Mouse (Mus musculus) Patski (cell line): Measurements from ENCODE around the gene Spdef. TPM values are rescaled to one million over a fixed set of nuclear protein-coding genes. Genes with fewer than 3 reads are reported as not detected.

ENCODE experiments used
- ATAC-seq: fragments of 100-300 bp; one replicate; pipeline ENCODE4 v1.8.0; 2021
- CTCF ChIA-PET: fragments of 350-600 bp; sonication (Branson Sonifier 250); formaldehyde crosslinking; loops from one replicate; lab custom pipeline; 2022; ENCODE audit warnings: inconsistent platforms; lab: Charles Lee
- POLR2A ChIA-PET: fragments of 350-600 bp; sonication (Branson Sonifier 250); formaldehyde crosslinking; loops from one replicate; lab custom pipeline; 2022; ENCODE audit warnings: antibody characterized with exemption, inconsistent platforms; lab: Charles Lee
- DNase-seq: peaks from one replicate; pipeline ENCODE4 v3.0.0-alpha.2; 2011; ENCODE audit warnings: low read depth, low spot score
- H3K27me3 ChIP-seq: fragments of 371-371 bp; one replicate; pipeline ENCODE4 v1.5.1; 2021
- CTCF ChIP-seq: fragments of 100-300 bp; IDR thresholded peaks from one replicate; pipeline ENCODE4 v1.5.1; 2021
- in situ Hi-C: fragments of 300-500 bp; cut with MboI; formaldehyde crosslinking; loops from 3 replicates; pipeline ENCODE4 v1.11.1; 2018; ENCODE audit warnings: low pct_unique_long_range_greater_than_20kb, mixed read lengths
- polyA plus RNA-seq: library from polyadenylated mRNA; unstranded; gene quantifications from one replicate; pipeline ENCODE4 v1.2.3, GENCODE M21; 2021

Spdef gene
- not detected for polyA plus RNA-seq

- DNase-seq (no peak), ATAC-seq (no peak)
- no peak for TF ChIP-seq CTCF
- ChIA-PET POLR2A (interaction anchor here (1.0 kb wide), 1 partner anchor 19 kb away, joined by 3 read pairs; no protein-coding TSS in a partner anchor), CTCF (no interaction called here)
- in situ Hi-C loops: no loop called here
- peaks cover 29% of the 10 kb centered on the region for H3K27me3 ChIP-seq
These were observed at the start of gene Spdef for GRCm38 (mm10) chr17:27728770-27729169. Spdef (minus strand) TSS chr17:27728955.

- ChIA-PET POLR2A (interaction anchor here (1.7 kb wide), 1 partner anchor 42 kb away, joined by 4 read pairs; the partner anchor contains the start of gene D17Wsu92e), CTCF (interaction anchor here (1.2 to 2.5 kb wide), 3 partner anchors 8 to 33 kb away, joined by 3 to 8 read pairs (median 4); no protein-coding TSS in a partner anchor)
- in situ Hi-C loops: no loop called here
- TF ChIP-seq CTCF: no peak
- H3K27me3 ChIP-seq: no peaks in the 10 kb centered on the region
- DNase-seq (no peak), ATAC-seq (no peak)
These were observed 49.1 kb upstream of the Spdef start for GRCm38 (mm10) chr17:27777823-27778222.

GRCm38 (mm10) chr17:27774198-27774597, 45.4 kb upstream of the Spdef start:
- CTCF ChIA-PET: interaction anchor here (1.8 kb wide), 1 partner anchor 12 kb away, joined by 4 read pairs; no protein-coding TSS in a partner anchor
- POLR2A ChIA-PET: no interaction called here
- DNase-seq (no peak), ATAC-seq (no peak)
- no peak for TF ChIP-seq CTCF
- no peaks in the 10 kb centered on the region for H3K27me3 ChIP-seq
- in situ Hi-C loops: no loop called here

GRCm38 (mm10) chr17:27771616-27772015, 42.9 kb upstream of the Spdef start:
- ChIA-PET POLR2A (no interaction called here), CTCF (interaction anchor here (0.7 kb wide), 1 partner anchor 15 kb away, joined by 3 read pairs; no protein-coding TSS in a partner anchor)
- H3K27me3 ChIP-seq: no peaks in the 10 kb centered on the region
- DNase-seq (no peak), ATAC-seq (no peak)
- no peak for TF ChIP-seq CTCF
- in situ Hi-C loops: no loop called here

- DNase-seq: no peak
- TF ChIP-seq CTCF: peak; percentile 86
- H3K27me3 ChIP-seq: no peaks in the 10 kb centered on the region
- ChIA-PET POLR2A (no interaction called here), CTCF (interaction anchor here (0.8 to 2.2 kb wide), 8 partner anchors 8 to 89 kb away, joined by 3 to 5 read pairs (median 4); no protein-coding TSS in a partner anchor)
- no peak for ATAC-seq
- in situ Hi-C loops: loop anchor here (10.0 kb wide), 2 partner anchors 124 to 204 kb away; partner anchors contain the start of gene AI413582
These were observed 40.2 kb upstream of the Spdef start for GRCm38 (mm10) chr17:27768817-27769542.

GRCm38 (mm10) chr17:27767543-27767942, 38.8 kb upstream of the Spdef start:
- CTCF ChIA-PET: interaction anchor here (1.1 kb wide), 1 partner anchor 35 kb away, joined by 4 read pairs; no protein-coding TSS in a partner anchor
- DNase-seq: no peak
- POLR2A ChIA-PET: no interaction called here
- in situ Hi-C loops: loop anchor here (10.0 kb wide), 2 partner anchors 123 to 203 kb away; partner anchors contain the start of gene AI413582
- ATAC-seq: no peak
- no peaks in the 10 kb centered on the region for H3K27me3 ChIP-seq
- TF ChIP-seq CTCF: no peak

GRCm38 (mm10) chr17:27767120-27767519, 38.4 kb upstream of the Spdef start:
- in situ Hi-C loops: loop anchor here (10.0 kb wide), 2 partner anchors 122 to 202 kb away; partner anchors contain the start of gene AI413582
- DNase-seq: no peak
- H3K27me3 ChIP-seq: no peaks in the 10 kb centered on the region
- CTCF ChIA-PET: interaction anchor here (1.1 kb wide), 1 partner anchor 35 kb away, joined by 4 read pairs; no protein-coding TSS in a partner anchor
- ATAC-seq: no peak
- no peak for TF ChIP-seq CTCF
- POLR2A ChIA-PET: no interaction called here

- ChIA-PET CTCF (no interaction called here), POLR2A (interaction anchor here (0.6 kb wide), 1 partner anchor 625 kb away, joined by 4 read pairs; no protein-coding TSS in a partner anchor)
- in situ Hi-C loops: loop anchor here (10.0 kb wide), 2 partner anchors 120 to 200 kb away; partner anchors contain the start of gene AI413582
- TF ChIP-seq CTCF: no peak
- H3K27me3 ChIP-seq: no peaks in the 10 kb centered on the region
- DNase-seq: no peak
- ATAC-seq: no peak
These were observed 36.3 kb upstream of the Spdef start for GRCm38 (mm10) chr17:27765066-27765465.

GRCm38 (mm10) chr17:27764453-27764852, 35.7 kb upstream of the Spdef start:
- no peaks in the 10 kb centered on the region for H3K27me3 ChIP-seq
- in situ Hi-C loops: loop anchor here (10.0 kb wide), 2 partner anchors 120 to 200 kb away; partner anchors contain the start of gene AI413582
- ChIA-PET POLR2A (interaction anchor here (0.6 kb wide), 1 partner anchor 625 kb away, joined by 4 read pairs; no protein-coding TSS in a partner anchor), CTCF (no interaction called here)
- TF ChIP-seq CTCF: peak; percentile 62
- ATAC-seq (no peak), DNase-seq (no peak)

- H3K27me3 ChIP-seq: no peaks in the 10 kb centered on the region
- no peak for TF ChIP-seq CTCF
- in situ Hi-C loops: loop anchor here (10.0 kb wide), 2 partner anchors 118 to 198 kb away; partner anchors contain the start of gene AI413582
- ATAC-seq (no peak), DNase-seq (no peak)
- ChIA-PET CTCF (no interaction called here), POLR2A (interaction anchor here (0.9 kb wide), 1 partner anchor 156 kb away, joined by 5 read pairs; no protein-coding TSS in a partner anchor)
These were observed 34.1 kb upstream of the Spdef start for GRCm38 (mm10) chr17:27762884-27763283.
